In genomic region chr16:67226696-67227095, GRCm38 (mm10) we compare ENCODE assay signal across 22 mouse cellular contexts.
"Had no signal": no experiment of that assay in that cellular context is flagged by ENCODE, and none has a peak within 500 bp of the region (broad histone marks: within the 10 kb centered on the region; RNA-seq: fewer than 3 reads in every experiment).

No protein-coding gene starts in this region.

- ATAC-seq: hindbrain, embryonic 16.5 days; hindbrain, postnatal 0 days; inflammation-experienced regulatory T-cells, adult 6 months; intestine, embryonic 15.5 days; intestine, embryonic 16.5 days; intestine, postnatal 0 days had no signal

- DNase-seq: heart, postnatal 10 days; heart, postnatal 14 days; heart, postnatal 36 days; heart, postnatal 4 days; kidney, adult 11 months; kidney, adult 18-20 months; kidney, adult 2 months; kidney, adult 8-10 months; kidney, adult 9 months; kidney, postnatal 10 days; kidney, postnatal 14 days; kidney, postnatal 25 days; kidney, postnatal 36 days; kidney, postnatal 4 days; layer of hippocampus, adult 9-11 months; layer of hippocampus, postnatal 36 days had no signal
